Mouse (Mus musculus) lung, adult 2 months (tissue): ENCODE results near the gene Clcc1. TPM values are rescaled to one million over a fixed set of nuclear protein-coding genes. Genes with fewer than 3 reads are reported as not detected.
"Not testable (repeated sequence)": the region's sequence is repeated elsewhere in the genome, so short reads cannot be mapped to it uniquely, and the experiment has no call there.

Source experiments
- DNase-seq: peaks from one replicate; pipeline ENCODE4 v3.0.0; 2022
- H3K4me1 ChIP-seq: fragments of 200-500 bp; 2 replicates; pipeline ENCODE4 v1.6.1; 2011; ENCODE audit warnings: low read length; ENCODE audit not compliant: control insufficient read depth, insufficient read depth
- H3K4me3 ChIP-seq: fragments of 200-500 bp; replicated peaks from 2 replicates; pipeline ENCODE3; 2011; ENCODE audit warnings: low read depth, mild to moderate bottlenecking, control low read depth, low read length; ENCODE audit errors: extremely low read depth
- CTCF ChIP-seq: fragments of 200-500 bp; IDR thresholded peaks from 2 replicates; pipeline ENCODE4 v1.5.1; 2011; ENCODE audit warnings: mild to moderate bottlenecking, low read length, control low read depth; ENCODE audit not compliant: insufficient read depth
- POLR2A ChIP-seq: fragments of 200-500 bp; IDR thresholded peaks from 2 replicates; pipeline ENCODE4 v1.6.1; 2011; ENCODE audit warnings: low read depth, mild to moderate bottlenecking, control low read depth, low read length, borderline replicate concordance; ENCODE audit errors: extremely low read depth
- WGBS: fragments of 180-500 bp; shearing (Covaris S2); methylation state at CpG from one replicate; pipeline ENCODE4 v1.1.7; 2018; 5-methylcytosine and 5-hydroxymethylcytosine counted together
- polyA plus RNA-seq: library from polyadenylated mRNA; depleted of rRNA; stranded (reverse); fragments of >200 nt; gene quantifications from 2 replicates; pipeline ENCODE4 v1.2.3, GENCODE M21; 2012; rRNA removed

Gene Clcc1
- polyA plus RNA-seq: 35.2 and 50.0 TPM in 2 replicates

GRCm38 (mm10) chr3:108653710-108654379 lies at the start of gene Clcc1:
Gene Clcc1, plus strand, starts transcription at chr3:108653913.
- TF ChIP-seq CTCF: no peak
- peak; percentile 86; the same call in 1 of the 2 replicates for TF ChIP-seq POLR2A
- peak; percentile 96 for DNase-seq
- no peaks in the 10 kb centered on the region; the same call in 1 of the 2 replicates for H3K4me1 ChIP-seq
- H3K4me3 ChIP-seq: peak within 1 kb of the TSS; percentile 88
- under 1% methylated on average over 57 of the region's 57 CpGs for WGBS

GRCm38 (mm10) chr3:108608906-108609305 lies 44.8 kb upstream of the Clcc1 start:
- DNase-seq: no peak
- Histone ChIP-seq H3K4me3 (no peak overlapping the region), H3K4me1 (no peaks in the 10 kb centered on the region)
- TF ChIP-seq POLR2A (no peak), CTCF (no peak)
- WGBS: 30% methylated on average over 3 of the region's 3 CpGs

GRCm38 (mm10) chr3:108634761-108635160 lies 19.0 kb upstream of the Clcc1 start:
- DNase-seq: no peak
- Histone ChIP-seq H3K4me1 (no peaks in the 10 kb centered on the region), H3K4me3 (no peak overlapping the region)
- WGBS: 82% methylated on average over 5 of the region's 5 CpGs
- TF ChIP-seq POLR2A (no peak), CTCF (no peak)

GRCm38 (mm10) chr3:108639412-108639811 lies 14.3 kb upstream of the Clcc1 start:
- no peak overlapping the region for H3K4me3 ChIP-seq
- 68% methylated on average over 4 of the region's 4 CpGs for WGBS
- DNase-seq: no peak
- no peaks in the 10 kb centered on the region for H3K4me1 ChIP-seq
- no peak for TF ChIP-seq CTCF
- no peak for TF ChIP-seq POLR2A

GRCm38 (mm10) chr3:108640998-108641397 lies 12.7 kb upstream of the Clcc1 start:
- TF ChIP-seq CTCF (no peak), POLR2A (no peak)
- Histone ChIP-seq H3K4me1 (no peaks in the 10 kb centered on the region), H3K4me3 (no peak overlapping the region)
- no peak for DNase-seq
- WGBS: 81% methylated on average over 4 of the region's 4 CpGs

- no peak for DNase-seq
- no peak for TF ChIP-seq CTCF
- TF ChIP-seq POLR2A: no peak
- H3K4me1 ChIP-seq: no peaks in the 10 kb centered on the region
- 86% methylated on average over 3 of the region's 3 CpGs for WGBS
- no peak overlapping the region for H3K4me3 ChIP-seq
Measured at GRCm38 (mm10) chr3:108644856-108645255, 8.9 kb upstream of the Clcc1 start.

GRCm38 (mm10) chr3:108646036-108646435 lies 7.7 kb upstream of the Clcc1 start:
- DNase-seq: no peak
- TF ChIP-seq CTCF: no peak
- TF ChIP-seq POLR2A: no peak
- no peaks in the 10 kb centered on the region for H3K4me1 ChIP-seq
- 68% methylated on average over 7 of the region's 7 CpGs for WGBS
- H3K4me3 ChIP-seq: no peak overlapping the region

- H3K4me1 ChIP-seq, H3K4me3 ChIP-seq, DNase-seq: not testable (repeated sequence)
- 60% methylated on average over 5 of the region's 5 CpGs for WGBS
Measured at GRCm38 (mm10) chr3:108647681-108648080, 6.0 kb upstream of the Clcc1 start.

GRCm38 (mm10) chr3:108652866-108653642 lies 659 bp upstream of the Clcc1 start:
- Histone ChIP-seq H3K4me3 (peak overlapping the region; percentile 15), H3K4me1 (no peaks in the 10 kb centered on the region; the same call in 1 of the 2 replicates)
- TF ChIP-seq CTCF (peak; percentile 45), POLR2A (no peak)
- WGBS: 12% methylated on average over 9 of the region's 9 CpGs
- DNase-seq: no peak

GRCm38 (mm10) chr3:108654566-108654965 lies 853 bp downstream of the Clcc1 start:
- peak overlapping the region; percentile 49 for H3K4me3 ChIP-seq
- no peaks in the 10 kb centered on the region; the same call in 1 of the 2 replicates for H3K4me1 ChIP-seq
- TF ChIP-seq CTCF (no peak), POLR2A (no peak)
- 12% methylated on average over 14 of the region's 14 CpGs for WGBS
- no peak for DNase-seq
